Mouse (Mus musculus) CH12.LX (cell line): ENCODE data around the gene Cxxc4.

Source experiments
- CHD2 ChIP-seq: IDR thresholded peaks from 2 replicates; pipeline ENCODE4 v1.6.1; 2011; ENCODE audit warnings: low read length, improper control_type of control experiment
- CTCF ChIP-seq, 2 experiments: IDR thresholded peaks in 1 of 2; conservative IDR thresholded peaks in 1 of 2; 2 replicates each; pipeline ENCODE4 v1.5.1; 2011 to 2012; ENCODE audit warnings: low read depth in 2 of 2, low read length in 2 of 2, improper control_type of control experiment in 1 of 2, inconsistent platforms in 1 of 2, mild to moderate bottlenecking in 1 of 2, moderate library complexity in 1 of 2
- ELF1 ChIP-seq: IDR thresholded peaks from 2 replicates; pipeline ENCODE4 v1.6.1; 2014; ENCODE audit warnings: low read depth, mild to moderate bottlenecking, inconsistent platforms, low read length, improper control_type of control experiment
- MAX ChIP-seq: IDR thresholded peaks from 2 replicates; pipeline ENCODE4 v1.6.1; 2011; ENCODE audit warnings: low read length, improper control_type of control experiment
- MEF2A ChIP-seq: IDR thresholded peaks from 2 replicates; pipeline ENCODE4 v1.6.1; 2014; ENCODE audit warnings: low read depth, mild to moderate bottlenecking, inconsistent platforms, low read length, improper control_type of control experiment, borderline replicate concordance
- NRF1 ChIP-seq: IDR thresholded peaks from 2 replicates; pipeline ENCODE4 v1.6.1; 2014; ENCODE audit warnings: low read depth, mild to moderate bottlenecking, inconsistent platforms, low read length, improper control_type of control experiment, moderate library complexity
- POLR2A ChIP-seq: IDR thresholded peaks from 2 replicates; pipeline ENCODE4 v1.6.1; 2011; ENCODE audit warnings: low read depth, mild to moderate bottlenecking, improper control_type of control experiment, low read length
- RAD21 ChIP-seq: IDR thresholded peaks from 2 replicates; pipeline ENCODE4 v1.6.1; 2011; ENCODE audit warnings: low read depth, mild to moderate bottlenecking, low read length, improper control_type of control experiment, moderate library complexity
- TCF12 ChIP-seq: IDR thresholded peaks from 2 replicates; pipeline ENCODE4 v1.6.1; 2014; ENCODE audit warnings: low read depth, mild to moderate bottlenecking, inconsistent platforms, low read length, improper control_type of control experiment

DNA sequence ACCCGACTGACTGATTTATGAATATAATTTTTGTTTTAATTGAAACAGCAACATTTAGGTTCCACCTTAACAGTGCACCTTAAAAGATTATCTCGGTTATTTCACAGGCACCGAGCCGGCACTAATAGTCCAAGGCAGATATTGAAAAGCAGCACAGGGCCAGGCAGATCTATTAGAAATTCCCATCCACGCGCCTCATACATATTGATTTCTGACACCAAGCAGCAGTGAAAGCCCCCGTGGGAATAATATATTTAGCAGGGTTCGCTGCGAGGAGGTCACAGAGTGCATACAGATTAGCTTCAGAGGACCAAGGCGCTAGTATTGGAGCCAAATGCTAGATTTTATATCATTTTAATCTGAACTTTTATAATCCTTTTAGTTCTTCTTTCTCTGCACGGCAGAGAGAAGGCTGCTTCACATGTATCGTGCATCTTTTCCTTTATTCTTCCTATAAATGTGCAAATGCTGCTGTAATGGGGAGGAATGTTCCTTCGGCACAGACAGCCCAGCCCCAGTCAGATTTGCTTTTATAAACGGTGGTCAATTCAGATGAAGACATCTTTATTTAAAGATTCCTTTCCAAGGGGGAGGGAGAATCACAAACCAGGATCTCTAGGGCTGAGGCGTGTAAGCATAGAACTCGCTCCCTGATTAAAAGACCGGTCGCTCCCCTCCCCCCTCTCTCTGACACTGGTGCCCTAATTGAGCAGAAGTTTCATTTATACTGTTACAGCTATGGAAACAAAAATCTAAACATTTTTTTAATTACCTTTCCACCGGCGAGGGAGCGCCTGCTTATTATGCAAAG lies 66.6 kb downstream of the Cxxc4 start:
- TF ChIP-seq NRF1 (no peak), RAD21 (no peak), MAX (no peak), CTCF (conservative IDR thresholded peaks at IDR 0.05 in 1 of 2, IDR thresholded peaks at IDR 0.05 in 1 of 2; ENCODE audit: low read depth in 2 of 2, low read length in 2 of 2) (no peak), TCF12 (no peak), ELF1 (no peak), CHD2 (no peak), POLR2A (no peak), MEF2A (no peak)
